Mouse (Mus musculus): ENCODE results near the gene Csf1. TPM values are rescaled to one million over a fixed set of nuclear protein-coding genes. Genes with fewer than 3 reads are reported as not detected.

The Csf1 gene
- total and polyA plus RNA-seq, 3 experiments = 0.12 to 0.19 TPM; not detected in 1

- Histone ChIP-seq H3K4me1 (ENCODE audit: control insufficient read depth in 1 of 2, insufficient read depth in 2 of 2, low read length in 2 of 2) (no peaks in the 10 kb centered on the region), H3K4me3 (ENCODE audit: control insufficient read depth in 1 of 2, insufficient read depth in 1 of 2, low read depth in 2 of 2, low read length in 2 of 2) (no peak overlapping the region), H3K36me3 (ENCODE audit: control insufficient read depth in 1 of 2, insufficient read depth in 2 of 2, low read length in 2 of 2) (no peaks in the 10 kb centered on the region), H3K27ac (ENCODE audit: control insufficient read depth, low read depth, low read length) (no peak overlapping the region), H3K9ac (ENCODE audit: control insufficient read depth, low read depth, low read length, poor library complexity, severe bottlenecking) (no peak overlapping the region), H3K79me2 (ENCODE audit: control insufficient read depth, insufficient read depth, low read length, poor library complexity) (no peaks in the 10 kb centered on the region), H3K27me3 (ENCODE audit: control insufficient read depth in 1 of 2, insufficient read depth in 2 of 2, low read length in 2 of 2) (peaks cover 11 to 19% of the 10 kb centered on the region in 2 experiments), H3K9me3 (replicated peaks; ENCODE audit: insufficient read depth, low read length) (no peaks in the 10 kb centered on the region)
- TF ChIP-seq CHD1 (IDR thresholded peaks at IDR 0.05; ENCODE audit: low read depth, low read length) (no peak), TAL1 (IDR thresholded peaks at IDR 0.05; ENCODE audit: low read length) (no peak), CHD2 (IDR thresholded peaks at IDR 0.05; ENCODE audit: low read length) (no peak), KAT2A (conservative IDR thresholded peaks at IDR 0.05; ENCODE audit: low read depth, low read length) (no peak), EP300 (IDR thresholded peaks at IDR 0.05; ENCODE audit: low read depth in 1 of 2, low read length in 2 of 2) (no peak), MAFK (IDR thresholded peaks at IDR 0.05; ENCODE audit: borderline replicate concordance, low read depth, low read length) (no peak), TCF12 (IDR thresholded peaks at IDR 0.05; ENCODE audit: low read depth, low read length) (no peak), ZKSCAN1 (IDR thresholded peaks at IDR 0.05; ENCODE audit: low read depth, low read length) (no peak), MYB (IDR thresholded peaks at IDR 0.05; ENCODE audit: low read depth, low read length) (no peak), SMC3 (IDR thresholded peaks at IDR 0.05; ENCODE audit: low read depth, low read length) (no peak), ELF1 (IDR thresholded peaks at IDR 0.05; ENCODE audit: low read depth, low read length) (no peak), JUND (IDR thresholded peaks at IDR 0.05; ENCODE audit: low read depth, low read length) (no peak), HCFC1 (IDR thresholded peaks at IDR 0.05; ENCODE audit: low read depth, low read length) (no peak), MXI1 (IDR thresholded peaks at IDR 0.05; ENCODE audit: low read depth, low read length) (no peak), NELFE (IDR thresholded peaks at IDR 0.05; ENCODE audit: low read depth, low read length) (no peak), RCOR1 (IDR thresholded peaks at IDR 0.05; ENCODE audit: low read depth, low read length) (no peak)
- DNase-seq (ENCODE audit: low read depth, low spot score) = no peak
These were observed 23.0 kb upstream of the Csf1 start for GRCm38 (mm10) chr3:107783315-107783714.

- Histone ChIP-seq H3K27me3 (ENCODE audit: control insufficient read depth in 1 of 2, insufficient read depth in 2 of 2, low read length in 2 of 2) (peaks cover 14 to 28% of the 10 kb centered on the region in 2 experiments), H3K36me3 (ENCODE audit: control insufficient read depth in 1 of 2, insufficient read depth in 2 of 2, low read length in 2 of 2) (no peaks in the 10 kb centered on the region), H3K4me1 (ENCODE audit: control insufficient read depth in 1 of 2, insufficient read depth in 2 of 2, low read length in 2 of 2) (no peaks in the 10 kb centered on the region), H3K27ac (ENCODE audit: control insufficient read depth, low read depth, low read length) (no peak overlapping the region), H3K9me3 (replicated peaks; ENCODE audit: insufficient read depth, low read length) (no peaks in the 10 kb centered on the region), H3K9ac (ENCODE audit: control insufficient read depth, low read depth, low read length, poor library complexity, severe bottlenecking) (no peak overlapping the region), H3K4me3 (ENCODE audit: control insufficient read depth in 1 of 2, insufficient read depth in 1 of 2, low read depth in 2 of 2, low read length in 2 of 2) (no peak overlapping the region), H3K79me2 (ENCODE audit: control insufficient read depth, insufficient read depth, low read length, poor library complexity) (no peaks in the 10 kb centered on the region)
- TF ChIP-seq CTCF (IDR thresholded peaks at IDR 0.05 in 2 of 3, conservative IDR thresholded peaks at IDR 0.05 in 1 of 3; ENCODE audit: control insufficient read depth in 1 of 3, insufficient read depth in 1 of 3, low read depth in 2 of 3, low read length in 3 of 3, poor library complexity in 1 of 3, severe bottlenecking in 1 of 3) (no peak), USF1 (IDR thresholded peaks at IDR 0.05; ENCODE audit: low read depth, low read length) (no peak), TAL1 (IDR thresholded peaks at IDR 0.05; ENCODE audit: low read length) (no peak), POLR2AphosphoS2 (IDR thresholded peaks at IDR 0.05; ENCODE audit: low read length) (no peak), ZMIZ1 (IDR thresholded peaks at IDR 0.05; ENCODE audit: low read depth, low read length) (no peak), RAD21 (IDR thresholded peaks at IDR 0.05; ENCODE audit: low read depth, low read length) (no peak), MYB (IDR thresholded peaks at IDR 0.05; ENCODE audit: low read depth, low read length) (no peak), SIN3A (IDR thresholded peaks at IDR 0.05; ENCODE audit: low read length) (no peak), CHD2 (IDR thresholded peaks at IDR 0.05; ENCODE audit: low read length) (no peak), TBP (IDR thresholded peaks at IDR 0.05; ENCODE audit: low read depth, low read length) (no peak), HCFC1 (IDR thresholded peaks at IDR 0.05; ENCODE audit: low read depth, low read length) (no peak), MAX (IDR thresholded peaks at IDR 0.05; ENCODE audit: low read length) (no peak), GABPA (IDR thresholded peaks at IDR 0.05; ENCODE audit: low read depth, low read length) (no peak), ZNF384 (IDR thresholded peaks at IDR 0.05; ENCODE audit: low read depth, low read length) (no peak), NRF1 (IDR thresholded peaks at IDR 0.05; ENCODE audit: insufficient read depth, low read depth, low read length, poor library complexity, severe bottlenecking) (no peak), MXI1 (IDR thresholded peaks at IDR 0.05; ENCODE audit: low read depth, low read length) (no peak), EP300 (IDR thresholded peaks at IDR 0.05; ENCODE audit: low read depth in 1 of 2, low read length in 2 of 2) (no peak), SMC3 (IDR thresholded peaks at IDR 0.05; ENCODE audit: low read depth, low read length) (no peak)
- DNase-seq (ENCODE audit: low read depth, low spot score) = no peak
These were observed 21.0 kb upstream of the Csf1 start for GRCm38 (mm10) chr3:107781304-107781703.

All from MEL (cell line).